Mouse (Mus musculus) limb, embryonic 13.5 days (tissue): Measurements from ENCODE around the gene Ppard. TPM values are rescaled to one million over a fixed set of nuclear protein-coding genes. Genes with fewer than 3 reads are reported as not detected.
"Not testable (repeated sequence)": the region's sequence is repeated elsewhere in the genome, so short reads cannot be mapped to it uniquely, and the experiment has no call there.

Experiments used
- ATAC-seq: fragments of 200-750 bp; cut with Nextera tagmentation; 2 replicates; pipeline ENCODE4 v1.8.0; 2017; ENCODE audit warnings: low read depth, moderate number of reproducible peaks, moderate TSS enrichment; ENCODE audit not compliant: low FRiP score
- H3K27ac ChIP-seq: fragments of 300-500 bp; sonication (generic); 2 replicates; pipeline ENCODE4 v1.5.1; 2015; ENCODE audit warnings: inconsistent platforms, mild to moderate bottlenecking, moderate library complexity
- H3K27me3 ChIP-seq: fragments of 300-500 bp; sonication (generic); 2 replicates; pipeline ENCODE4 v1.6.1; 2015; ENCODE audit warnings: mild to moderate bottlenecking, inconsistent platforms
- H3K36me3 ChIP-seq: fragments of 300-500 bp; sonication (generic); 2 replicates; pipeline ENCODE4 v1.6.1; 2015; ENCODE audit warnings: inconsistent platforms, mild to moderate bottlenecking, moderate library complexity
- H3K4me1 ChIP-seq: fragments of 300-500 bp; sonication (generic); 2 replicates; pipeline ENCODE4 v1.6.1; 2015; ENCODE audit warnings: inconsistent platforms
- H3K4me2 ChIP-seq: fragments of 300-500 bp; sonication (generic); replicated peaks from 2 replicates; pipeline ENCODE4 v1.6.1; 2015; ENCODE audit warnings: inconsistent platforms, mild to moderate bottlenecking, moderate library complexity
- H3K4me3 ChIP-seq: fragments of 300-500 bp; sonication (generic); 2 replicates; pipeline ENCODE4 v1.5.1; 2015; ENCODE audit warnings: moderate library complexity, mild to moderate bottlenecking, inconsistent platforms
- H3K9ac ChIP-seq: fragments of 300-500 bp; sonication (generic); 2 replicates; pipeline ENCODE4 v1.6.1; 2015; ENCODE audit warnings: mild to moderate bottlenecking, inconsistent platforms
- H3K9me3 ChIP-seq: fragments of 300-500 bp; sonication (generic); 2 replicates; pipeline ENCODE4 v1.6.1; 2016; ENCODE audit warnings: inconsistent platforms
- WGBS: fragments of 180-500 bp; shearing (Covaris S2); methylation state at CpG from one replicate; pipeline ENCODE4 v1.1.7; 2015; 5-methylcytosine and 5-hydroxymethylcytosine counted together
- polyA plus RNA-seq: library from polyadenylated mRNA; unstranded; fragments of >200 nt; fragmentation: Nextera tagmentation; extraction: Ambion mirVana; gene quantifications from 2 replicates; pipeline ENCODE4 v1.2.1, GENCODE M21; 2015

The Ppard gene
- polyA plus RNA-seq, 1 experiment from 2014 or later, result 3.0 TPM

DNA sequence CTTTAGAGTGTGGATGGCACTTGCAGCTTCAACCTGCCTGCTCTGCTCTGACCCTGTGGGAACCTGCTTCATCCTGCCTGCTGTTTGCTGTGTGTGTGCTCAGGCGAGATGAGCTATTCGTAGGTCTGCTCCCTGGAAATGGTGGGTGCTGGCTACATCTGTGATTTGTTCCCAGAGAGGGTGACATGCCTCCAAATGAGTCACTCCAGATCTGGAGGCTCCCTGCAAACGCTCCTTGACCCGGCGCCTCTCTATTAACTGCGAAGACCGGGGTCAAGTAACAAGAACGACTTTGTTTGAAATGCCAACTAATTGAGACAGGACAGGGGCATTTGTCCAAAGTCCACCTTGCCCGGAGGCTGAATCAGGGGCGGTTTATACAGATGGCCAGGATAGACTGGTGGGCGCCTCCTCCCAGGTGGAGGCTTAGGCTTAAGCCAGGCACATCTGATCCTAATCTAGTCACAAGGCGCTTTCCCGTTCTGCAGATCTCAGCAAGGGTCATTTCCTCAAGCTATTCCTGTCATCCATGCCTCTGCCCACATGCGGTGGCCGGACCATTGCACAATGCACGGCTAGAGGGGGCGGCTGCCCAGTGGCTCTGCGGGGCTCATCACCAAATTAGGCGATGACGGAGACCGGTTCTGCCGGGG is 95.3 kb downstream of the Ppard start:
- H3K27ac ChIP-seq, result peak overlapping the region; percentile 95
- H3K4me3 ChIP-seq, result peak overlapping the region; percentile 97
- peaks cover 62% of the 10 kb centered on the region for H3K36me3 ChIP-seq
- H3K27me3 ChIP-seq, result no peaks in the 10 kb centered on the region
- peaks cover 35% of the 10 kb centered on the region for H3K4me1 ChIP-seq
- no peak; the same call in 1 of the 2 replicates for ATAC-seq
- H3K4me2 ChIP-seq, result peak overlapping the region; percentile 94
- peak overlapping the region; percentile 70 for H3K9ac ChIP-seq
- peaks cover 8% of the 10 kb centered on the region; the same call in 1 of the 2 replicates for H3K9me3 ChIP-seq
- 2% methylated on average over 22 of the region's 22 CpGs for WGBS

DNA sequence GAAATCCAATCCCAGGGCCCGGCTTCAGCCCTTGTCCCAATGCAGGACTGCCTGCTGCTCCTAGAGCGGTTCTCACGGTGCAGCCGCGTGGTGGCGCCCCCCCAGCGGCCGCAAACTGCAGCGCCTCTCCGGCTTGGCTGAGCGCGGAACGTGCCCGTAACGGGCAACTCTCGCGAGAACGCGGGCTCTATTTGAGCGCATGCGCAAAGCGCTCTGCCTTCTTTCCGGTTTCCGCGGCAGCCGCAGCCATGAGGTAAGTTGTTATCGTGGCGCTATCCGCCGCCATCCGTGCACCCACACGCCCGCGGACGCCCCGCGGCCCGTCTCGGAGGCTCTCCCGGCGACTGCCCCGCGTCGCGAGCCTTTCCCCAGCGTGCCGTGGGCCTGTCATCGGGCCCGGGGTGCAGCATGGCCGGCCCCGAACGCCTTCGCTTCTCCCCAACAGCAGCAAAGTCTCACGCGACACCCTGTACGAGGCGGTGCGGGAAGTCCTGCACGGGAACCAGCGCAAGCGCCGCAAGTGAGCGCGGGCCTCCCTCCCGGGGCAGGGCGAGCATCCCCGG is 95.9 kb downstream of the Ppard start, which contains the start of gene Rpl10a:
TSS of gene Rpl10a (plus strand) at position 106 of the 563 bp plus-strand sequence.
- Histone ChIP-seq H3K27ac (peak within 1 kb of the TSS; percentile 95), H3K4me2 (peak within 1 kb of the TSS; percentile 94), H3K9ac (peak within 1 kb of the TSS; percentile 100), H3K9me3 (peaks cover 8% of the 10 kb centered on the region; the same call in 1 of the 2 replicates), H3K4me1 (peaks cover 41% of the 10 kb centered on the region), H3K27me3 (no peaks in the 10 kb centered on the region), H3K36me3 (peaks cover 68% of the 10 kb centered on the region), H3K4me3 (peak within 1 kb of the TSS; percentile 97)
- under 1% methylated on average over 67 of the region's 67 CpGs for WGBS
- peak; percentile 89 for ATAC-seq

DNA sequence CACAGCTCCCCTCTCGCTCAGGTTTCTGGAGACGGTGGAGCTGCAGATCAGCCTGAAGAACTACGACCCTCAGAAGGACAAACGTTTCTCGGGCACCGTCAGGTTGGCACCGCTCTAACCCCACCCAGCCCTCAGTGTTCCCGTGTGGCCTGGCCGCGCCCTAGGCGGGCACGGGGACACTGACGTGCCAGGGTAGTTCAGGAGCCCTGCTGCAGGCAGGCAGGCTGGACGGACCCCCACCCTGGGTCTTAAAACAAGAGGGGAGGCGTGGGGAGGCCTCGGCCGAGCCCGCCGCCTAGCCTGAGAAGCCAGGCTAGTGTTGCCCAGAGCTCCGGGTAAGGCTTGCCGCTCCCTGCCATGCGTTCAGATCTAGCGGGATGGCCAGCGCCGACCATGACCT is 96.4 kb downstream of the Ppard start:
- Histone ChIP-seq H3K4me1 (peaks cover 46% of the 10 kb centered on the region), H3K9me3 (peaks cover 8% of the 10 kb centered on the region; the same call in 1 of the 2 replicates), H3K4me3 (peak overlapping the region; percentile 97), H3K9ac (peak overlapping the region; percentile 100), H3K27me3 (no peaks in the 10 kb centered on the region), H3K4me2 (peak overlapping the region; percentile 94), H3K36me3 (peaks cover 69% of the 10 kb centered on the region), H3K27ac (peak overlapping the region; percentile 95)
- 0 out of 2 replicates have a peak, but pooled peaks have one; percentile 0 for ATAC-seq
- under 1% methylated on average over 25 of the region's 25 CpGs for WGBS

DNA sequence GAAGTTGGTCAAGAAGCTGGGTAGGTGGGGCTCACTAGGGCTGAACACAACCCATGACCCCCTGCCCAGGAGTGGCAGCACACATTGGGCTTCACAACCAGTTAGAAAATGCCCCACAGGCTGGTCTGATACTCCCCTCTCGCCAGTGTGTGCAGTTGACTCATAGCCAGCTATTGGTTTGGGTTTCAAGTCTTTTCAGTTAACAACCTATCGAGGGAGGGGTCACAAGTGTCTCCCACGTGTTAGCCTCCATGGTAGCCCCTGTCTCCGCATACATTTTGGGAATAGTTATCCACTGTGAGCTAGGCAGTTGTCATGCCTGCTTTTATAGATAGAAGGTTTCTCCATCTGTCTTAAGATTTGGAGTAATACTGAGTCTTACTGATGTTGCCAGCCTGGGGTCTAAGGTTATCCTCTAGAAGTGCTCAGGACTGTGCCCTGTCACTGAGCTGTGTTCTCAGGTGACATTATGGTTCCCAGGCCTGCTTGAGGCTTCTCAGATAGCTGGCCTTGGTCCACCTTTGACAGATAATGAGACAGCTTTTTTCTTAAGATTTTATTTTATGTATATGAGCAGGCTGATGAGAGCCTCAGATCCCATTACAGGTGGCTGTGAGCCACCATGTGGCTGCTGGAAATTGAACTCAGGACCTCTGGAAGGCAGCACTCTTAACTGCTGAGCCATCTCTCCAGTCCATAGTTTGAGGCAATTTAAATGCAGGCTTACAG is 97.2 kb downstream of the Ppard start:
- peak overlapping the region; percentile 97 for H3K4me3 ChIP-seq
- H3K27me3 ChIP-seq, result no peaks in the 10 kb centered on the region
- H3K27ac ChIP-seq, result peak overlapping the region; percentile 95
- 4% methylated on average over 4 of the region's 4 CpGs for WGBS
- H3K4me2 ChIP-seq, result peak overlapping the region; percentile 94
- H3K9ac ChIP-seq, result peak overlapping the region; percentile 100
- H3K9me3 ChIP-seq, result 0 out of 2 replicates have a peak, but pooled peaks cover under 1% of the 10 kb centered on the region
- no peak for ATAC-seq
- peaks cover 47% of the 10 kb centered on the region for H3K4me1 ChIP-seq
- H3K36me3 ChIP-seq, result peaks cover 69% of the 10 kb centered on the region

DNA sequence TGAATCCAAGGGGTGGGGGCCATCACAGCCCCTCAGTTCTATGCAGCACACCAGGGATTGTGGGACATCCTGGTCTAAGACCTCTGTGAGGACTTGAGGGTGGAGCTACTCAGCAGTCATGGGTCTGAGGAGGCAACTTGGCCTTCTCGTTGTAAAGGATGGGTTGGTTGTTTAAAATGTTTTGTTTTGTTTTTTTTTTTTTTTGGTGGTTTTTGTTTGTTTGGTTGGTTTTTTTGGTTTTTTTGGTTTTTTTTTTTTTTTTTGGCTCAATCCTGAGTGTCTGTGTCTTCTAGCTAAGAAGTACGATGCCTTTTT is 97.7 kb downstream of the Ppard start:
- Histone ChIP-seq H3K4me3 (peak overlapping the region; percentile 97), H3K9me3 (no peaks in the 10 kb centered on the region), H3K4me1 (peaks cover 47% of the 10 kb centered on the region), H3K27me3 (no peaks in the 10 kb centered on the region), H3K9ac (peak overlapping the region; percentile 100), H3K27ac (peak overlapping the region; percentile 95; the same call in 1 of the 2 replicates), H3K36me3 (peaks cover 68% of the 10 kb centered on the region), H3K4me2 (peak overlapping the region; percentile 94)
- WGBS, result 48% methylated on average over 2 of the region's 2 CpGs
- no peak for ATAC-seq

DNA sequence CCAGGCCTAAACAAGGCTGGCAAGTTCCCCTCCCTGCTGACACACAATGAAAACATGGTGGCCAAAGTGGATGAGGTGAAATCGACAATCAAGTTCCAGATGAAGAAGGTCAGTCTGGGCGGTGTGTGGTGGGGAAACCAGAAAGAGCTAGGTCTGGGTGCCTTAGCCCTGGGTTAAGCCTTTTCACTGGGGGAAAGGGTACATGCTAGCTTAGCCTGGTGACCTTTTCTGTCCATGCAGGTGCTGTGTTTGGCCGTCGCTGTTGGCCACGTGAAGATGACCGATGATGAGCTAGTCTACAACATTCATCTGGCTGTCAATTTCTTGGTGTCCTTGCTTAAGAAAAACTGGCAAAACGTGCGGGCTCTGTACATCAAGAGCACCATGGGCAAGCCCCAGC is 98.1 kb downstream of the Ppard start:
- H3K27me3 ChIP-seq, H3K27ac ChIP-seq, ATAC-seq, H3K4me3 ChIP-seq, H3K9ac ChIP-seq, H3K9me3 ChIP-seq: not testable (repeated sequence)
- Histone ChIP-seq H3K36me3 (peaks cover 68% of the 10 kb centered on the region), H3K4me1 (peaks cover 47% of the 10 kb centered on the region), H3K4me2 (peak overlapping the region; percentile 94; the same call in 1 of the 2 replicates)
- 58% methylated on average over 8 of the region's 8 CpGs for WGBS

DNA sequence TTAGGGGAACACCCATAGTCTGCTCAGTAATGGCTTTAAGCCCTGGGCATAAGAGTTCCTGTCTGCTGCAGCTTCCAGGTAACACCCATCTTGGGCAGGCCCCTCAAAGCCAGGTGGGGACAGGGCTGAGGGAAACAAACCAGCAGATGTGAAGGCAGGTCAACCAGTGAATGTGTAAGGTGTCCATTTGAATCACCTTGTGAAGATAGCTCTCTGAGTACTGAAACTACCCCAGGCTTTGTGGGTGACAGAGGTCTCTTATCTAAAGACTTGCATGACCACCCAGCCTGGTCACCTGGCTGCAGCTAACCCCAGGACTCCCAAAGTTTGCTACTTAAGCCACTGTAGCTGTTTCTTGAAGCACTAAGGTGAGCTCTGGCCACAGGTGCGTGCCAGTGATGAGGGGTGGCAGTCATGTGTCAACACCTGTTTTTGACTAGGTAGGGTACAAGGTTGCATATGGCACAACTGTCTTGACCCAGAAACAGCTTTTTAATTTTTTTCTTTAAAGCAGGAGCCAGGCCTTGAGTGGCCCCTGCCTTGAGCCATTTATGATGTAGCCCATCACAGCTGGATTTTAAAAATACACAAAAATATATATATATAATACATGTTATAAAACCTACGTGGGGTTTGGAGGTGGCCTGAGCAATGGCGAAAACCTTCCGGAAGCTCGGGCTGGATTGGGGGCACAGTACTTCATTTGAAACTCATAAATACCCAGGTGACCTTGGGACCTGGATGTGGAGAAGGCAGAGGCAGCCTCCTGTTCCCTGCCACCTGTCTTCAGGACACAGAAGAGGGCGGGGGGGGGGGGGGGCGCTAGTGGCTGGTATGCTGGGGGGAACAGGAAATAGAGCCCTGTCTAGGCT is 99.0 kb downstream of the Ppard start:
- H3K27ac ChIP-seq, result peak overlapping the region; percentile 72; the same call in 1 of the 2 replicates
- no peak overlapping the region for H3K4me3 ChIP-seq
- H3K36me3 ChIP-seq, result peaks cover 70% of the 10 kb centered on the region
- WGBS, result 20% methylated on average over 7 of the region's 7 CpGs
- H3K9me3 ChIP-seq, result no peaks in the 10 kb centered on the region
- H3K4me1 ChIP-seq, result peaks cover 47% of the 10 kb centered on the region
- no peaks in the 10 kb centered on the region for H3K27me3 ChIP-seq
- no peak for ATAC-seq
- H3K9ac ChIP-seq, result no peak overlapping the region
- H3K4me2 ChIP-seq, result 0 out of 2 replicates have a peak overlapping the region, but pooled peaks have one; percentile 94

DNA sequence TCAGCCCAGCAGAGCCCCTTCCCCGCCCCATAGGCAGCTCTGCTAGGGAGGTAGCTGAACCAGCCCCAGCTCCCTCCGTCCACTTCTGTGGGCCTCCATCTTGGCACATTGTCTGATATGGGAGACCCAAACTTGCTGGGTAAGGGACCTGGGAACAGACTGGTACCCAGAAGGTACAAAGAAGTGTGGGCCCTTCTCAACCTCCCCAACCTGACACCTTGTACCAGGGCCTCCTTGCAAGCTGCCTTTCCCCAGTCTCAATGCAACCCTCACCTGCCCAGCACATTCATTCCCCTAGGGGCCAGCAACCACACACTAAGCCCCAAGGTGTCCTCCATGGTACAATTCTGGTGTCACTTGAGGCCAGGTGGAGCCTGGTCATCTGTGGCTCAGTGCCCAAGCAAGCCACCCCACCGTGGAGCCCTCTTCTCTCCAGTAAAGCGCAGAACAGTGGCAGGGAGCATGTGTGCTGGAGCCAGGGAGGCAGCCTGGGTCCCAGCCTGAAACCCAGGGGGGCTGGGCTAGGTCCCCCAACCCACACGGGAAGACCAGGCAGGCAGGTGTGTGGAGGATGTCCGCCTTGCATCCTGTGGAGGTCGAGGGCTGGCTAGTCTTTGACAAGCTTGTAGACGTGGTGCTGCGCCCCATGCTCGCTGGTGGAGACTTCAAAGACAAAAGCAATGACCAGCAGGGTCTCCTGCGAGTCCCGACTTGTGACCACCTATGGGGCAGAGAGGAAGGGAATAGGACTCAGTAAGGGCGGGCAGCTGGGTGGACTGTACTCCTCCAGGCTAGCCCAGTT is 99.8 kb downstream of the Ppard start:
- Histone ChIP-seq H3K4me1 (peaks cover 47% of the 10 kb centered on the region), H3K9me3 (no peaks in the 10 kb centered on the region), H3K27me3 (no peaks in the 10 kb centered on the region), H3K27ac (peak overlapping the region; percentile 72; the same call in 1 of the 2 replicates), H3K36me3 (peaks cover 76% of the 10 kb centered on the region), H3K9ac (0 out of 2 replicates have a peak overlapping the region, but pooled peaks have one; percentile 35), H3K4me3 (no peak overlapping the region), H3K4me2 (no peak overlapping the region)
- ATAC-seq, result no peak
- 40% methylated on average over 13 of the region's 13 CpGs for WGBS

DNA sequence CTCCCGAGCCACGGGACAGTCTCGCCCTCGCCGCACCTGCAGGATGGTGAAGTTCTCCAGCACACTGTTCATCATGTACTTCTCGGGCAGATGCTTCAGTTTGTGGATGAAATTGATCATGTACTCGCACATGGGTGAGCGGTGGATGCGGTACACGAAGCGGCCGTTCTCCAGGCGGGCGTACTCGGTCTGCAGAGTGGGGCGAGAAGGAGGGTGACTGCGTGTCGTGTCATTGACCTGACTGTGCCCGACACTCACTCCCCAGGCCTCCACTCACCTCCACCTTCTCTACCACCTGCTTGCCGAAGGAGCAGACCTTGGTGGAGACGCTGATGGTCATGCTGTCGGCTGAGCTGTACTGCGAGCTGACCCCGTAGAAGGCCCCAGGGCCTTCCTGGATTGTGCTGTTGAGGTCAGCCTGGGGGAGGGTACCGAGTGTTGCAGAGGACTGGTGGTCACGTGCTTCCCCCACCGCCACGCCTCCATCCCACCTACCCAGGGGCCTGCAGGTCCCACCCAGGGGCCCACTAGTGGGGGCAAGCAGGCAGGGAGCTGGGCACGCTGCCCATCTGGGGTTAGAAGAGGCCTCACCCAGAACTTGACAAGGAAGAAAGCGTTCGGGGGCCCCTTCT is 100.5 kb downstream of the Ppard start:
- Histone ChIP-seq H3K27me3 (no peaks in the 10 kb centered on the region), H3K4me1 (peaks cover 41% of the 10 kb centered on the region), H3K4me3 (no peak overlapping the region), H3K9ac (peak overlapping the region; percentile 54), H3K4me2 (peak overlapping the region; percentile 21), H3K9me3 (no peaks in the 10 kb centered on the region), H3K27ac (peak overlapping the region; percentile 72; the same call in 1 of the 2 replicates), H3K36me3 (peaks cover 83% of the 10 kb centered on the region)
- WGBS, result 52% methylated on average over 31 of the region's 31 CpGs
- ATAC-seq, result no peak

DNA sequence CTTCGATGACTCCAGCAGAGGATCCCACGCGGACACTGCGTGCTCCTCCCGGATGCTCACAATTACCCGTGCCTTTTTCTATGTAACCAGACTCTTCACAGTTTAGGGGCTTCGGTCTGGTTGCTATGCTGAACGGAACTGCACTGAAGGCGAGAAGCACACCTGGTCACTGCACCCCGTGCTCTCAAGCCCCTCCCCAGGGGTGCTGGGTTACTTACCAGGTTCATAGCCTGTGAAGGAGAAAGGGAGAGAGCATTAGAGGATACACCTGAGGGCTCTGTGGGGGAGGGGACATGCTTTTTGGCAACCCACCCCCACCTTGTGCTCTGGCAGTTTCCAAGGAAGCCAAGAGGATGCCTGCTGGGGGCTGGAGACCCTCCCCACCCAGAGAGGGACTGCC is 102.8 kb downstream of the Ppard start:
- Histone ChIP-seq H3K27ac (no peak overlapping the region), H3K9me3 (no peaks in the 10 kb centered on the region), H3K27me3 (no peaks in the 10 kb centered on the region), H3K9ac (no peak overlapping the region; the same call in 1 of the 2 replicates), H3K4me3 (no peak overlapping the region), H3K4me2 (no peak overlapping the region), H3K36me3 (peaks cover 93% of the 10 kb centered on the region), H3K4me1 (peaks cover 31% of the 10 kb centered on the region)
- WGBS, result 72% methylated on average over 10 of the region's 10 CpGs
- no peak for ATAC-seq
